Mouse (Mus musculus) adrenal gland, adult 8-10 months (tissue): ENCODE measurements around the gene Cyp2a5. TPM values are rescaled to one million over a fixed set of nuclear protein-coding genes. Genes with fewer than 3 reads are reported as not detected.
"Not testable (repeated sequence)": the region's sequence is repeated elsewhere in the genome, so short reads cannot be mapped to it uniquely, and the experiment has no call there.

Source experiments
- DNase-seq: peaks from one replicate; pipeline ENCODE4 v3.0.0; 2022
- total RNA-seq, 4 experiments: library from RNA; stranded (reverse); gene quantifications; 2 replicates each; pipeline ENCODE4 v1.2.4; 2022

Gene Cyp2a5
- 1 to 10 TPM in 2 of 4 experiments, not detected in 2; 1.1 to 1.7 TPM for total RNA-seq

- DNase-seq: not testable (repeated sequence)
Measured at GRCm38 (mm10) chr7:26835059-26835458, at the start of gene Cyp2a5. TSS of gene Cyp2a5 (plus strand) at chr7:26835305.

GRCm38 (mm10) chr7:26786013-26786412 lies 49.1 kb upstream of the Cyp2a5 start:
- DNase-seq: not testable (repeated sequence)

- no peak for DNase-seq
Measured at GRCm38 (mm10) chr7:26789984-26790383, 45.1 kb upstream of the Cyp2a5 start.

- peak; percentile 18 for DNase-seq
Measured at GRCm38 (mm10) chr7:26800104-26800503, 35.0 kb upstream of the Cyp2a5 start.

GRCm38 (mm10) chr7:26800996-26801395 lies 34.1 kb upstream of the Cyp2a5 start:
- no peak for DNase-seq

GRCm38 (mm10) chr7:26808592-26808991 lies 26.5 kb upstream of the Cyp2a5 start, which contains the start of gene Cyp2g1:
TSS of gene Cyp2g1 (plus strand) at chr7:26808892.
- DNase-seq: no peak

GRCm38 (mm10) chr7:26831556-26832292 lies 3.4 kb upstream of the Cyp2a5 start:
- DNase-seq: not testable (repeated sequence)

- DNase-seq: not testable (repeated sequence)
Measured at GRCm38 (mm10) chr7:26832668-26833067, 2.4 kb upstream of the Cyp2a5 start.

GRCm38 (mm10) chr7:26843400-26843799 lies 8.3 kb downstream of the Cyp2a5 start:
- not testable (repeated sequence) for DNase-seq

- peak; percentile 23 for DNase-seq
Measured at GRCm38 (mm10) chr7:26850063-26850462, 15.0 kb downstream of the Cyp2a5 start.

GRCm38 (mm10) chr7:26878581-26878980 lies 43.5 kb downstream of the Cyp2a5 start:
- not testable (repeated sequence) for DNase-seq

GRCm38 (mm10) chr7:26880600-26880999 lies 45.5 kb downstream of the Cyp2a5 start:
- not testable (repeated sequence) for DNase-seq

Other genes starting within 250 kb of the Cyp2a5 start
- not detected for gene Vmn1r185, start 216.8 kb upstream of the Cyp2a5 start, total RNA-seq
- gene Cyp2b23, start 148.9 kb upstream of the Cyp2a5 start, total RNA-seq: not detected
- gene Cyp2b19, start 78.2 kb upstream of the Cyp2a5 start, total RNA-seq: not detected
- under 1 TPM in 1 of 4 experiments, not detected in 3; 0.31 TPM for gene Cyp2g1, start 26.4 kb upstream of the Cyp2a5 start, total RNA-seq
- not detected for gene Cyp2a22, start 104.1 kb downstream of the Cyp2a5 start, total RNA-seq
- gene Cyp2a12, start 193.8 kb downstream of the Cyp2a5 start, total RNA-seq: 1 to 10 TPM in 2 of 4 experiments, under 1 TPM in 2; 0.12 to 2.1 (median 1.1) TPM